Mouse (Mus musculus) leukemia stem cell, adult 10-12 weeks (primary cell): Measurements from ENCODE around the gene Vwa3a. TPM values are rescaled to one million over a fixed set of nuclear protein-coding genes. Genes with fewer than 3 reads are reported as not detected.

Experiments
- polyA plus RNA-seq: library from polyadenylated mRNA; stranded (reverse); fragments of >175 nt; gene quantifications from 2 replicates; pipeline ENCODE4 v1.2.3, GENCODE M21; 2012; ENCODE audit warnings: low replicate concordance

Gene Vwa3a
- polyA plus RNA-seq: not detected in 2 replicates

DNA sequence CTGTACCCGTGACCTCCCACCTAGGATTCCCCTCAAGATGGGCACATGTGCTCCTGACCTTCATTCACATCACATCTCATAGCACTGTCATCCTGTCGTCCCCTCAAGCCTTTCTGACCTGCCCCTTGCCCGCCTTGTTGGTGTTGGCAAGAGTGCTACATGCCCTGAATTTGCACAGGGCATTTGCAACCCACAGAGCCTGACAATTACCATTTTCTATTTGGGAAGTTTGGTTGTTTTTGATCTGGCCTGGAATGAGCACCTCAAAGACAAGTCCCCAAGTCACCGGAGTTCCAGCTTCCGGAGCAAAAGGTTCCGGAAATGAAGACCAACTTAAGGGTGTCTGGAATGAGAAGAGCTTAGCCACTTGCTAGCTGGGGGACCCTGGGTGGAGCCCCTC, at the start of gene Vwa3a:
Vwa3a (plus strand) TSS at position 301 of the 400 bp plus-strand sequence.

DNA sequence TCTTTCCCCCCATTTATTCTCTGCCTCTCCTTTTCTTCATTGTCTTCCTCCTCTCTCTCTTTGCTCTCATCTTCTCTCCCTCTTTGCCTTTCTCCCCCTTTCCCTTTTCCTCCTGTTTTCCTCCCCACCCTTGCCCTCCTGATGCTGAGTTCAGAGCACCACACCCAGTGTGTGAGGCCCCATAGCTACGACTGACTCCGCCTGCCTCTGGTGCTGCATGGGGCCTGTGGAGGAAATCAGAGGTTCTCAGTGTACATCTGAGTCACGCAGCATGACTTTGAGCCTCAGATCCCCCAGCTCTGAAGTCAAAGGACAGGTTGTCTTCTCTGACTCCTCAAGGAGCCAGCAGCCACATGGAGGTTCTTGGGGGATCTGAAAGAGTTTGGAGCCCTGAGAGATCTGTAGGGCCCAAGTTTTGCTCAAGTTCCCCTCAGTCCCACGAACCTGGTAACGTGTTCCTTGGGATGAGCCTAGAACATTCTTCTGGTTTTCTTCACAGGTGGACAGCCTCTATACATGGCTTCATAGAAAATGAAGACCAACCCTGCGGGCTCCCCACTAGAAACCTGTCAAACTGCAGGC, 72.8 kb downstream of the Vwa3a start, which contains the start of gene Gm5737:
Gm5737 (plus strand) TSS at position 532 of the 582 bp plus-strand sequence.

DNA sequence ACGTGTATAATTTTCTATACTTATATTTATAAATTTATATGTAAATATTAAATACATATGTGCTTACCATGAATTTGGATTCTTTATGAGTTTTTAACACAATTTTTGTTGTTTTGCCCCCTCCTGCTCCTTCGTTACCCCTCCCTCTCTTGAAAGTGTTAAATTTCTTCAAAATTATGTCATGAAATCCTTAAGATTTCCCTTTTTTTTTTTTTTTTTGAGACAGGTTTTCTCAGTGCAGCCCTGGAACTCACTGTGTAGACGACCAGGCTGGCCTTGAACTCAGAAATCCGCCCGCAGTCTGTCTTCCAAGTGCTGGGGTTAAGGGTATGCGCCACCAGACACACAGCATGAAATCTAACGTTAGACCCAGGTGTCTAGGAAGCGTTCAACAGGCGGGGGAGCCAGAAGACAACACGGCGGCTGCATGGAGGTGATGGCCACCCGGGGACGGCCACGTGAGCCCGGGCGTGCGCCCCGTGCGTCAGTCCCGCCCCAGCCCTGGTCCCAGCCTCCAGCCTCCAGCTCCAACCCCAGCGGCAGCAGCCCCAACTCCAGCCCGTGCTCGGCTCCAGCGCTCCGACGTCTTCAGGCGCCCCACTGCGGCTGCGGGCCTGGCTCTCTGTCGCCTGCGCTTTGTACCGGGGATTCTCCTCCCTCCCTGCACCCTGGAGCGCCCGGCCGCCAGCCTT, 103.4 kb downstream of the Vwa3a start, which contains the start of gene Eef2k:
Eef2k (plus strand) TSS at position 487 of the 692 bp plus-strand sequence.

Other genes starting within 250 kb of the Vwa3a start
- gene Uqcrc2, start 104.1 kb upstream of the Vwa3a start, polyA plus RNA-seq: 3.1 and 14.3 TPM in 2 replicates
- not detected in 2 replicates for gene Pdzd9, start 69.0 kb upstream of the Vwa3a start, polyA plus RNA-seq
- 31.5 and 41.5 TPM in 2 replicates for gene Mosmo, start 61.7 kb upstream of the Vwa3a start, polyA plus RNA-seq
- not detected in 2 replicates for gene Gm5737, start 73.0 kb downstream of the Vwa3a start, polyA plus RNA-seq
- 40.4 and 62.0 TPM in 2 replicates for gene Eef2k, start 103.5 kb downstream of the Vwa3a start, polyA plus RNA-seq
- 10.3 and 11.5 TPM in 2 replicates for gene Polr3e, start 178.4 kb downstream of the Vwa3a start, polyA plus RNA-seq
- gene Cdr2, start 243.0 kb downstream of the Vwa3a start, polyA plus RNA-seq: 28.0 and 32.0 TPM in 2 replicates
- not detected in 2 replicates for gene Mfsd13b, start 243.2 kb downstream of the Vwa3a start, polyA plus RNA-seq